Mouse (Mus musculus): ENCODE measurements at regions not wholly inside any gene's neighbourhood (a gene's known extent, or its start where the extent isn't known, plus 50 kb on each side); places are given as distances from the start of the nearest gene placed in this dataset.

DNA sequence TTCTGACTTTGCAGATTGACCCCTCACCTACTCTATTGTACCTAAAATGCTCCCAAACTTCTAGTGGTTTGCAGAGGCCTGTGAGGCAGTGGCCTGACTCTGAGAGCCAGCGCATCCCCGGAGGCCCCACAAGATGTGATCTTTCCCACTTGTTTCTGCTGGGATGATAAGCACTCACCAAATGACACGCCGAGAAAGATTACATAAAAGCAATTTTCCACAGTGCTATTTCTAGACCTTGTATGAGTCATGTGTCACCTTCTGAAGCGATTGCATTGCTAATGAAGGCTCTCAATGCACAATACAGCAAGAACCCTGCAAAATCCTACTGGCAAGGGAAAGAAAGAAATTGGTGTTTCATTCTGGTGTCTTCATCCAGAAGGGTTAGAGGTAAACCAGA, 97.8 kb upstream of the Cd180 start:
- 64% methylated on average over 5 of the region's 5 CpGs for WGBS
- peaks cover 25% of the 10 kb centered on the region for H3K4me1 ChIP-seq (ENCODE audit: control insufficient read depth, insufficient read depth, low read length)
- no peak overlapping the region for H3K27ac ChIP-seq (ENCODE audit: low read length)
- H3K9me3 ChIP-seq (replicated peaks; ENCODE audit: control insufficient read depth, low read length): no peaks in the 10 kb centered on the region
- no peak for ATAC-seq (ENCODE audit: insufficient read depth, low FRiP score)
- H3K4me3 ChIP-seq (replicated peaks; ENCODE audit: low read length): no peak overlapping the region
- H3K9ac ChIP-seq (ENCODE audit: low read length): no peak overlapping the region
- no peaks in the 10 kb centered on the region for H3K27me3 ChIP-seq (ENCODE audit: control insufficient read depth, insufficient read depth, low read length)
- H3K4me2 ChIP-seq (ENCODE audit: low read depth, low read length): no peak overlapping the region
- H3K36me3 ChIP-seq (ENCODE audit: control insufficient read depth, insufficient read depth, low read length): no peaks in the 10 kb centered on the region

DNA sequence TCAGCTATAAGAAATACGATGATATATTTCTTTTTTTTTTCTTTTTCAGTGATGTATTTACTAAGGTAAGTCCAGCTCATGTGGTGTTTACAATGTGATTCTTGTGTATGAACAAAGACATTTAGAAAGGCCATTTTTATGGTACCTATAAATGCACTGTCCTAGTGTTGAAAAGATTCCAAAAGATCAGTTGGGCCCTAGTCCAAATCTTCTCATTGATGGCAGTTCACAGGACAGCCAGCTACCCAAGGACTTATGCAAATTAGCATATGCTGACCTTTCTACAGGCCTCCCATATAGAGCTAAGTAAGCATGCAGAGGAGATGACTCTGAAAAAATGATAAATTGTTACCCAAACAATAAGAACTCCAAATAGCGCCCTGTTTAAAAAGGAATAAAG, 97.3 kb upstream of the Cd180 start:
- no peak for ATAC-seq (ENCODE audit: insufficient read depth, low FRiP score)
- Histone ChIP-seq H3K4me3 (replicated peaks; ENCODE audit: low read length) (no peak overlapping the region), H3K9me3 (replicated peaks; ENCODE audit: control insufficient read depth, low read length) (no peaks in the 10 kb centered on the region), H3K4me1 (ENCODE audit: control insufficient read depth, insufficient read depth, low read length) (peaks cover 21% of the 10 kb centered on the region), H3K36me3 (ENCODE audit: control insufficient read depth, insufficient read depth, low read length) (no peaks in the 10 kb centered on the region), H3K9ac (ENCODE audit: low read length) (no peak overlapping the region), H3K4me2 (ENCODE audit: low read depth, low read length) (no peak overlapping the region), H3K27ac (ENCODE audit: low read length) (no peak overlapping the region), H3K27me3 (ENCODE audit: control insufficient read depth, insufficient read depth, low read length) (no peaks in the 10 kb centered on the region)
- WGBS: 76% methylated on average over 2 of the region's 2 CpGs

DNA sequence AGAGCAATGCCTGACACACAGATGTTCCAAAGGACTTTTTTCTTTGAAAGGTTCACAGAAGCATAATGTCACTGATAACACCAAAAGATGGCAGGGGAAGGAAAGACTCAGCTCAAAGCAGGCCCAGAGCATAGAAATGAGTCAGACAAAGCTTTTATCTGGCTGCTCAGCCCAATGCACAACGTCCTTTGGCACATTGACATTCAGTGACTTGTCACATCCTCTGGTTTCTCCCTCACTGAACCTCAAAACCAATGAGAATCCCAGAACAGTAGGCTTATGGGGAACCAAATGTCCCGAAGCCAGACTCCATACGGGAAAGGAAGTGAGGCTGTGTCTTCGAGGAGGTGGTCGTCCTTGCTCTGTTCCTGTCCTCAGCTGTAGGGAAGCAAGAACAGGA, 95.2 kb upstream of the Cd180 start:
- no peak for ATAC-seq (ENCODE audit: insufficient read depth, low FRiP score)
- H3K27me3 ChIP-seq (ENCODE audit: control insufficient read depth, insufficient read depth, low read length): no peaks in the 10 kb centered on the region
- H3K36me3 ChIP-seq (ENCODE audit: control insufficient read depth, insufficient read depth, low read length): no peaks in the 10 kb centered on the region
- 78% methylated on average over 5 of the region's 5 CpGs for WGBS
- no peaks in the 10 kb centered on the region for H3K9me3 ChIP-seq (replicated peaks; ENCODE audit: control insufficient read depth, low read length)
- peaks cover 10% of the 10 kb centered on the region for H3K4me1 ChIP-seq (ENCODE audit: control insufficient read depth, insufficient read depth, low read length)
- no peak overlapping the region for H3K4me3 ChIP-seq (replicated peaks; ENCODE audit: low read length)
- H3K9ac ChIP-seq (ENCODE audit: low read length): no peak overlapping the region
- no peak overlapping the region for H3K4me2 ChIP-seq (ENCODE audit: low read depth, low read length)
- no peak overlapping the region for H3K27ac ChIP-seq (ENCODE audit: low read length)

- H3K4me1 ChIP-seq (ENCODE audit: control insufficient read depth, insufficient read depth, low read length): peaks cover 4% of the 10 kb centered on the region
- no peaks in the 10 kb centered on the region for H3K36me3 ChIP-seq (ENCODE audit: control insufficient read depth, insufficient read depth, low read length)
- no peaks in the 10 kb centered on the region for H3K27me3 ChIP-seq (ENCODE audit: control insufficient read depth, insufficient read depth, low read length)
- H3K9ac ChIP-seq (ENCODE audit: low read length): no peak overlapping the region
- no peak overlapping the region for H3K27ac ChIP-seq (ENCODE audit: low read length)
- WGBS: 33% methylated on average over 3 of the region's 3 CpGs
- ATAC-seq (ENCODE audit: insufficient read depth, low FRiP score): no peak; the same call in 1 of the 2 replicates
- no peak overlapping the region for H3K4me2 ChIP-seq (ENCODE audit: low read depth, low read length)
- no peaks in the 10 kb centered on the region for H3K9me3 ChIP-seq (replicated peaks; ENCODE audit: control insufficient read depth, low read length)
- no peak overlapping the region for H3K4me3 ChIP-seq (replicated peaks; ENCODE audit: low read length)
Measured at GRCm38 (mm10) chr13:102599602-102600001, 93.8 kb upstream of the Cd180 start.

DNA sequence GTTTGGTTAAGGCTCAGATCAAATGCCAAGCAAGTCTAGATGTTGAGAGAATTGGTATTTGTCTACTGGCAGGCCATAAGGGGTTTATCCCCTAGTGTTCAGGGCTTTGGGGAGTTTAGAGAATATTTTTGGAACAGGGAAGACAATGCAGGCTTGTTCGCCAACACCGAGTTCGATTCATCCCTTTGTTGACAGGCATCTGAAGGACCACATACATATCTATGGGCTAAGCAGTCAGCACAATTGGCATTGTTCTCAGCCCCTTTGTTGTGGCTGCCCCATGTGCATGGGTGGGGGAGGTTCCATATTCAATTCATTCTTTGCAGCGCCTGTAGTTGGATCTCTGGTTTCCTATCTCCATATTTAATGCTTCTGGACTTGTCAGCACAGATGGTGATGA, 93.3 kb upstream of the Cd180 start:
- Histone ChIP-seq H3K27ac (ENCODE audit: low read length) (no peak overlapping the region), H3K9ac (ENCODE audit: low read length) (no peak overlapping the region), H3K27me3 (ENCODE audit: control insufficient read depth, insufficient read depth, low read length) (no peaks in the 10 kb centered on the region), H3K4me3 (replicated peaks; ENCODE audit: low read length) (no peak overlapping the region), H3K4me2 (ENCODE audit: low read depth, low read length) (no peak overlapping the region), H3K4me1 (ENCODE audit: control insufficient read depth, insufficient read depth, low read length) (peaks cover 4% of the 10 kb centered on the region), H3K36me3 (ENCODE audit: control insufficient read depth, insufficient read depth, low read length) (no peaks in the 10 kb centered on the region), H3K9me3 (replicated peaks; ENCODE audit: control insufficient read depth, low read length) (no peaks in the 10 kb centered on the region)
- no peak for ATAC-seq (ENCODE audit: insufficient read depth, low FRiP score)
- WGBS: 65% methylated on average over 4 of the region's 4 CpGs

GRCm38 (mm10) chr13:102624461-102624860, 68.9 kb upstream of the Cd180 start:
- no peaks in the 10 kb centered on the region for H3K9me3 ChIP-seq (replicated peaks; ENCODE audit: control insufficient read depth, low read length)
- H3K27ac ChIP-seq (ENCODE audit: low read length): peak overlapping the region; percentile 94
- no peaks in the 10 kb centered on the region for H3K27me3 ChIP-seq (ENCODE audit: control insufficient read depth, insufficient read depth, low read length)
- no peak for ATAC-seq (ENCODE audit: insufficient read depth, low FRiP score)
- no peak overlapping the region for H3K9ac ChIP-seq (ENCODE audit: low read length)
- H3K36me3 ChIP-seq (ENCODE audit: control insufficient read depth, insufficient read depth, low read length): no peaks in the 10 kb centered on the region
- peaks cover 10% of the 10 kb centered on the region; the same call in 1 of the 2 replicates for H3K4me1 ChIP-seq (ENCODE audit: control insufficient read depth, insufficient read depth, low read length)
- WGBS: 85% methylated on average over 2 of the region's 2 CpGs
- H3K4me3 ChIP-seq (replicated peaks; ENCODE audit: low read length): no peak overlapping the region
- H3K4me2 ChIP-seq (ENCODE audit: low read depth, low read length): no peak overlapping the region

DNA sequence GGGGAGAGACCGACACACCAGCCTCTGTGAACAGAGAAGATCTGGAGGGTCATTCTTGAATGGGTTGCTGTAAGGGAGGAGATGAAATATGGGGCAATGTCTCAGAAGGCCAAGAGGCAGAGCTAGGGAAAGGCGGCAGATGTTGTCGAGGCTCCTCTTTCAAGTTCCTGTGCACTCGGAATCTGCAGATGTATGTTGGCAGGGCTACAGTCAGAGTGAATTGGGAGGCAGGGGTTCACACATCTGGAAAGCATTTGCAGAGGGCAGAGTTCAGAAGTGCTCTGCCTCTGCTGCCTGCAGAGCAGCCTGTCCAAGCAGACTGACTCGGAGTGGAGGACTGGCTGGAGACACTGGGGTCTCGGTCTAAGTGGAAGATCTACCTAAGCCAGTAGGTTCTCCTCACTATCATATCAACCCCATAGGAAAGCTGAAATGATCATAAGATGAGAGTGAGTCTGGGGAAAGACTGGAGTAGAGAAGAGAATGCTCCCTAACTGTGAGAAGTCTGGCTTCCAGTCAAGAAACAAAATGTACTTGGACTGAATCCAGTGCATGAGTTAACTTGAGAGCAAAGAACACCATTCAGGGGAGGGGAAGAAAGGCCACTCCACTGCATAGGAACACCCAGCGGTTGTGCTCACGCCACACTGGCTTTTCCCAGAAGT, 68.1 kb upstream of the Cd180 start:
- H3K9ac ChIP-seq (ENCODE audit: low read length): no peak overlapping the region
- H3K27me3 ChIP-seq (ENCODE audit: control insufficient read depth, insufficient read depth, low read length): no peaks in the 10 kb centered on the region
- H3K9me3 ChIP-seq (replicated peaks; ENCODE audit: control insufficient read depth, low read length): no peaks in the 10 kb centered on the region
- H3K4me3 ChIP-seq (replicated peaks; ENCODE audit: low read length): no peak overlapping the region
- no peaks in the 10 kb centered on the region for H3K36me3 ChIP-seq (ENCODE audit: control insufficient read depth, insufficient read depth, low read length)
- ATAC-seq (ENCODE audit: insufficient read depth, low FRiP score): peak; percentile 88
- WGBS: 34% methylated on average over 8 of the region's 8 CpGs
- H3K4me1 ChIP-seq (ENCODE audit: control insufficient read depth, insufficient read depth, low read length): peaks cover 10% of the 10 kb centered on the region; the same call in 1 of the 2 replicates
- no peak overlapping the region for H3K4me2 ChIP-seq (ENCODE audit: low read depth, low read length)
- H3K27ac ChIP-seq (ENCODE audit: low read length): peak overlapping the region; percentile 94

DNA sequence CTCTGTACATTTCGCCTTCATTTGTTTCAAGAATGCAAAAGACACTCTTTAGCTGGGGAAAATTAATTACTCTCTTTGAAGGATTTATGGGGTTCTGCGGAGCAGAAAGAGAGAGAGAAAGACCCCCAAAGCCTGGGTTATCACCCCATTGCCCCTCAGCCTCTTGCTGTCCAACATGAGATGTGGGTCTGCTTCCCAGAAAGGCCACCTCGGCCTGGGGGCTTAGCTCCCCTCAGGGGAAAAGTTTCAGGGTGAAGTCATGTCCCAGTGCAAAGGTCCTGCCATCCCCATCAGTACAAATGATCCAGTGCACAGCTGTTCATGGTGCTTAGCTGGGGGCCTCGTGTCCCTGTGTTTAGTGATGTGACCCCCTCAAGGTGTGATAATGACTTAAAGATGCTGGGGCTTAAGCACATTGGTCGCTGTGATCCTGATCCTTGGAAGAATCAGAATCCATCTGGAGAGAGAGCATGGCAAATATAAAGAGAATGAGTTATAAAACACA, 67.5 kb upstream of the Cd180 start:
- no peak overlapping the region for H3K9ac ChIP-seq (ENCODE audit: low read length)
- 44% methylated on average over 5 of the region's 5 CpGs for WGBS
- no peaks in the 10 kb centered on the region for H3K27me3 ChIP-seq (ENCODE audit: control insufficient read depth, insufficient read depth, low read length)
- H3K27ac ChIP-seq (ENCODE audit: low read length): peak overlapping the region; percentile 94
- H3K36me3 ChIP-seq (ENCODE audit: control insufficient read depth, insufficient read depth, low read length): no peaks in the 10 kb centered on the region
- H3K4me1 ChIP-seq (ENCODE audit: control insufficient read depth, insufficient read depth, low read length): peaks cover 10% of the 10 kb centered on the region; the same call in 1 of the 2 replicates
- ATAC-seq (ENCODE audit: insufficient read depth, low FRiP score): 0 out of 2 replicates have a peak, but pooled peaks have one; percentile 42
- H3K9me3 ChIP-seq (replicated peaks; ENCODE audit: control insufficient read depth, low read length): no peaks in the 10 kb centered on the region
- no peak overlapping the region for H3K4me3 ChIP-seq (replicated peaks; ENCODE audit: low read length)
- H3K4me2 ChIP-seq (ENCODE audit: low read depth, low read length): no peak overlapping the region

- no peaks in the 10 kb centered on the region for H3K36me3 ChIP-seq (ENCODE audit: control insufficient read depth, insufficient read depth, low read length)
- H3K4me3 ChIP-seq (replicated peaks; ENCODE audit: low read length): no peak overlapping the region
- 91% methylated on average over 4 of the region's 4 CpGs for WGBS
- ATAC-seq (ENCODE audit: insufficient read depth, low FRiP score): no peak
- H3K9ac ChIP-seq (ENCODE audit: low read length): no peak overlapping the region
- peaks cover 10% of the 10 kb centered on the region; the same call in 1 of the 2 replicates for H3K4me1 ChIP-seq (ENCODE audit: control insufficient read depth, insufficient read depth, low read length)
- H3K9me3 ChIP-seq (replicated peaks; ENCODE audit: control insufficient read depth, low read length): no peaks in the 10 kb centered on the region
- H3K4me2 ChIP-seq (ENCODE audit: low read depth, low read length): no peak overlapping the region
- no peaks in the 10 kb centered on the region for H3K27me3 ChIP-seq (ENCODE audit: control insufficient read depth, insufficient read depth, low read length)
- no peak overlapping the region for H3K27ac ChIP-seq (ENCODE audit: low read length)
Measured at GRCm38 (mm10) chr13:102627786-102628185, 65.6 kb upstream of the Cd180 start.

All from stomach, embryonic 16.5 days (tissue).